Mouse (Mus musculus) ovary, adult 2 months (tissue): ENCODE results near the gene Tmem209. TPM values are rescaled to one million over a fixed set of nuclear protein-coding genes. Genes with fewer than 3 reads are reported as not detected.

Experiments used
- polyA plus RNA-seq: library from polyadenylated mRNA; depleted of rRNA; stranded (reverse); fragments of >200 nt; gene quantifications from 2 replicates; pipeline ENCODE4 v1.2.3, GENCODE M21; 2012; rRNA removed

The Tmem209 gene
- 46.7 and 62.1 TPM in 2 replicates for polyA plus RNA-seq

DNA sequence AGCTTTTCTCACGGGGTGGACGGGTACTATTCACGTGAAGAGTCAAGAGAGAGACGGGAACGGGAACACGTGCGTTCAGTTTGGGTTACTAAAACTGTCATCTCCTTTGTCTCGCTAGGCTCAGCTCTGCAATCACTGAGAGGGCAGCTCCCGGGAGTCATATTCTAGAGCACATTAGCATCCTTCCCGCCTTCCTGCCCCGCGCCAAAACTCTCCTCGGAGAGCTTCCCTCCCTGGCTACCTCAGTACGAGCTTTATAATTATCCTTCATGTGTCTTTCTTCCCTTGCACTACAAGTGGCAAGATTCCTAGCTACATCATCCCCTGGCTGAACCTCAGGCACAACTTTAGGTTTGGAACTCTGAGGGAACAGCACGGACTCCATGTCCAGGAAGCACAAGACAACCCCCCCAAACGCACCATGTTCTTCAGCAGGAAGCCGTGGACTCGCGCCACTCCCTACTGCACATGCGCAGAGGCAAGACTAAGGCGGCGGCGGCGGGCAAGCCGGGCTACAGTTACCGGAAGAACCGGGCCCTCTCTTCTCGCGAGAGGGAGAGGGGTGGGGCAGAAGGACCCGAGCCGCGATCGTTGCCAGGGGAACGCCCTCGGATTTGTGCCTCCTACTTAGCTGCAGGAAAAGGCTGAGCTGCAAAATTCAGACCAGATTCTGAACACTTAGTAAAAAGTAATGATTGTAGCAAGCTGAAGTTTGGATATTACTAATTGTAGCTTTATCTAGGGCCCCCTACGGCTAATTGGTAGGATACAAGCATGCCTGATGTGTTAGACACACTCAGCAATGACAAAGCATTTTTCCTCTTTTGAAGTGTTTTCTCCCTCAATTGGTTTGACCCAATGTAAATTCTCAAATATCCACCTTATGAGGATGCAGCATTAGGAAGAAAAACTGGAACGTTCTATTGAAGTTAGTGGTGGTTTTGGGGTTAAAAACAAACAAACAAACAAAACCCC, at the start of gene Tmem209, which contains the start of gene Ssmem1:
Gene Tmem209, minus strand, starts transcription at position 519 of the 975 bp plus-strand sequence.
Gene Ssmem1, plus strand, starts transcription at position 585 of the 975 bp plus-strand sequence.

DNA sequence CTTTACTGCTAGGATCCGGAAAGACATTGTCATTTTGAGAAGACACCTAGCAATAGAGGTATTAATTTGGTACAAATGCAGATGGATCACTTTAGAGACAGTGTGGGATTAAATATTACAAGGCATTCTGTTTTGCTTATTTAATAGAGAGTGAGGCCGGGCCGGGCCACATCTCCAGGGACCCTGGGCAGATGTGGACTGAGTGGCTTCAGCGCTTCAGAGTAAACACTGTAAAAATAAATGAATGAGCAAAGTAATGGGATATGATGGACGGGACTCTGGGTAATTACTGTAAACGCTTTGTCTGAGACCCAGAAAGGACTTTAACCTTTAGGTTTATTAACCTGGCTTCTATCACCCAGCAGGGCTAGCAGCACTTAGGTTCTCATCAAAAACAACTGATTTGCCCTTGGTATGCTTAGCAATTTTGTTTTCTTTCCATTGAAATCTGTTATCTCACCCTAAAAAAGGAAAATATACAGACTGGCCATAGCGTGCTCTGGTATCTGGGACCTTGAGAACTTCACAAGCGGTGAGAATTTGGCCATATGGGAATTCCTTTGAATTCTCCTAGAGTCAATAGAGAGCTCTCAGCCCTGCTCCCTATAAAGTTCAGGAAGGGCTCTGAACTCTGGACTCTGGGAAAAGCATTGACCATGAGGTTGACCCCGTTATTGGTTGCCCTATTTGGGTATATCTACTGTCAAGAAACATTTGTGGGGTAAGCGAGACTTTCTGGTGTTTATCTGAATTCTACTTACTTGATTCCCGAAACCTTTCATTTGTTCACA, 31.6 kb upstream of the Tmem209 start, which contains the start of gene Cpa2:
Gene Cpa2, plus strand, starts transcription at position 574 of the 791 bp plus-strand sequence.

Other genes starting within 250 kb of the Tmem209 start
- gene Ube2h, start 205.2 kb downstream of the Tmem209 start, polyA plus RNA-seq, result 233 and 347 TPM in 2 replicates
- gene Zc3hc1, start 118.8 kb downstream of the Tmem209 start, polyA plus RNA-seq, result 17.1 and 19.3 TPM in 2 replicates
- 18.4 and 25.9 TPM in 2 replicates for gene Klhdc10, start 107.9 kb downstream of the Tmem209 start, polyA plus RNA-seq
- not detected in 2 replicates for gene Ssmem1, start 66 bp upstream of the Tmem209 start, polyA plus RNA-seq
- 0.61 and 0.85 TPM in 2 replicates for gene Cpa2, start 31.8 kb upstream of the Tmem209 start, polyA plus RNA-seq
- gene Cpa4, start 58.6 kb upstream of the Tmem209 start, polyA plus RNA-seq, result not detected in 2 replicates
- gene Cpa5, start 101.2 kb upstream of the Tmem209 start, polyA plus RNA-seq, result not detected in 2 replicates
- gene Cpa1, start 129.4 kb upstream of the Tmem209 start, polyA plus RNA-seq, result 6.9 and 10.7 TPM in 2 replicates
- gene Cep41, start 184.0 kb upstream of the Tmem209 start, polyA plus RNA-seq, result 5.2 and 7.2 TPM in 2 replicates
- 300 and 331 TPM in 2 replicates for gene Mest, start 213.8 kb upstream of the Tmem209 start, polyA plus RNA-seq